Mouse (Mus musculus) limb, embryonic 12.5 days (tissue): ENCODE data around the gene Smim10l2a. TPM values are rescaled to one million over a fixed set of nuclear protein-coding genes. Genes with fewer than 3 reads are reported as not detected.

ENCODE experiments used
- ATAC-seq: fragments of 200-750 bp; cut with Nextera tagmentation; 2 replicates; pipeline ENCODE4 v1.8.0; 2017; ENCODE audit warnings: low read depth, moderate TSS enrichment; ENCODE audit not compliant: insufficient number of reproducible peaks, insufficient read depth, low FRiP score, low TSS enrichment
- H3K27ac ChIP-seq: fragments of 300-500 bp; sonication (generic); 2 replicates; pipeline ENCODE4 v1.5.1; 2016; ENCODE audit warnings: mild to moderate bottlenecking, moderate library complexity
- H3K27me3 ChIP-seq: fragments of 300-500 bp; sonication (generic); 2 replicates; pipeline ENCODE4 v1.6.1; 2016; ENCODE audit warnings: mild to moderate bottlenecking, moderate library complexity
- H3K36me3 ChIP-seq: fragments of 300-500 bp; sonication (generic); 2 replicates; pipeline ENCODE4 v1.6.1; 2016; ENCODE audit warnings: mild to moderate bottlenecking, moderate library complexity
- H3K4me1 ChIP-seq: fragments of 300-500 bp; sonication (generic); replicated peaks from 2 replicates; pipeline ENCODE4 v1.6.1; 2016
- H3K4me2 ChIP-seq: fragments of 300-500 bp; sonication (generic); 2 replicates; pipeline ENCODE4 v1.6.1; 2016; ENCODE audit warnings: mild to moderate bottlenecking, moderate library complexity
- H3K4me3 ChIP-seq: fragments of 300-500 bp; sonication (generic); replicated peaks from 2 replicates; pipeline ENCODE4 v1.5.1; 2016; ENCODE audit warnings: mild to moderate bottlenecking
- H3K9ac ChIP-seq: fragments of 300-500 bp; sonication (generic); replicated peaks from 2 replicates; pipeline ENCODE4 v1.6.1; 2016; ENCODE audit warnings: mild to moderate bottlenecking, moderate library complexity
- H3K9me3 ChIP-seq: fragments of 300-500 bp; sonication (generic); 2 replicates; pipeline ENCODE4 v1.6.1; 2016; ENCODE audit warnings: mild to moderate bottlenecking, moderate library complexity
- WGBS: fragments of 180-500 bp; shearing (Covaris S2); methylation state at CpG from one replicate; pipeline ENCODE4 v1.1.7; 2016; 5-methylcytosine and 5-hydroxymethylcytosine counted together
- polyA plus RNA-seq: library from polyadenylated mRNA; unstranded; fragments of >200 nt; fragmentation: Nextera tagmentation; extraction: Ambion mirVana; gene quantifications from 2 replicates; pipeline ENCODE4 v1.2.1, GENCODE M21; 2016

The Smim10l2a gene
- polyA plus RNA-seq, 1 experiment from 2014 or later = 15.0 TPM

GRCm38 (mm10) chrX:56416277-56416676 is 41.9 kb downstream of the Smim10l2a start:
- WGBS = 75% methylated on average over 3 of the region's 3 CpGs
- H3K4me1 ChIP-seq = no peaks in the 10 kb centered on the region
- H3K4me2 ChIP-seq = no peak overlapping the region
- H3K36me3 ChIP-seq = no peaks in the 10 kb centered on the region
- H3K9me3 ChIP-seq = no peaks in the 10 kb centered on the region
- H3K27ac ChIP-seq = no peak overlapping the region
- H3K27me3 ChIP-seq = no peaks in the 10 kb centered on the region
- no peak overlapping the region for H3K9ac ChIP-seq
- no peak overlapping the region for H3K4me3 ChIP-seq
- ATAC-seq = no peak

DNA sequence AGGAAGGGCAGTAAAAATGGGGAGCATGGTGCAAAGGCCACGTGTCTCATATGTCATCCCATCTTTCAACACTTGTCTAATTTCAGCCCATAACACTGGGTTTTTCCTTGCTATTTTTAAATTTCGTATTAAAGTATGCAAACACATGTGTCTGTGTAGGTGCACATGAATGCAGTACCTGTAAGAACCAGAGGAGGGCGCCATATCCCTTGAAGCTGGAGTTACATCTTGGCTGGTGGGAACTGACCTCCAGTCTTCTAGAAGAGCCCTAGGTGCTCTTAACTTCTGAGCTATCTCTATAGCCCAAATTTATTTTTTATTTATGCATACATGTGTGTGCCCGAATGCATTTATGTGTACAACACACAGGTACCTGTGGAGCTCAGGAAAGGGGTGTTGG is 43.2 kb downstream of the Smim10l2a start:
- Histone ChIP-seq H3K9me3 (no peaks in the 10 kb centered on the region), H3K9ac (no peak overlapping the region), H3K27ac (no peak overlapping the region), H3K4me3 (no peak overlapping the region), H3K4me2 (no peak overlapping the region), H3K27me3 (no peaks in the 10 kb centered on the region), H3K36me3 (no peaks in the 10 kb centered on the region), H3K4me1 (no peaks in the 10 kb centered on the region)
- no peak for ATAC-seq
- 67% methylated on average over 4 of the region's 4 CpGs for WGBS

Other genes with a start within 250 kb of the Smim10l2a start
- 0.91 and 1.6 TPM in 2 replicates for gene 3830403N18Rik, start 238.0 kb upstream of the Smim10l2a start, polyA plus RNA-seq
- not detected in 2 replicates for gene Gm773, start 161.7 kb upstream of the Smim10l2a start, polyA plus RNA-seq
- gene Zfp449, start 28.2 kb upstream of the Smim10l2a start, polyA plus RNA-seq = 6.0 and 8.1 TPM in 2 replicates
- 1.3 and 1.5 TPM in 2 replicates for gene Gm2174, start 73.4 kb downstream of the Smim10l2a start, polyA plus RNA-seq
- gene Ints6l, start 80.3 kb downstream of the Smim10l2a start, polyA plus RNA-seq = 27.1 and 30.0 TPM in 2 replicates
- not detected in 2 replicates for gene Gm10477, start 150.2 kb downstream of the Smim10l2a start, polyA plus RNA-seq
- gene Gm648, start 175.0 kb downstream of the Smim10l2a start, polyA plus RNA-seq = not detected in 2 replicates
- gene Mmgt1, start 223.5 kb downstream of the Smim10l2a start, polyA plus RNA-seq = 30.2 and 31.6 TPM in 2 replicates
- gene Slc9a6, start 235.2 kb downstream of the Smim10l2a start, polyA plus RNA-seq = 13.7 and 14.2 TPM in 2 replicates